Mouse (Mus musculus): Measurements from ENCODE around the gene Tnpo2.
A peak's percentile ranks its signal among the peaks of the same experiment; 100 is the strongest.

Tnpo2 gene

DNA sequence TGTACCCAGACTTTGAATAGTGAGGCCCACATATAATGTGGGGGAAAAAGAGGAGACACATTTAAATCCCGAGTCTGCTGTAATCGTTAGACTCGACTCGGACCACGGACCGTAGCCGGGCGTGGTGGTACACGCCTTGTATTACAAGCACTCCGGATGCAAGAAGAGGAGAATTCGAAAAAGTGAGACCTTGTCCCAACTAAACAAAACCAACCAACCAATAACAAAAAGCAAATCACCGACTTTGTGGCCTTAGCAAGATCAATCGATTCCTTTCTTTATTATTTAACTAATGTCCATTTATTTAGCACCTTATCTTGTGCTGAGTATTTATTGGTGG is 9.2 kb upstream of the Tnpo2 start:
- DNase-seq = peak in 1 of 2 experiments; percentile 34

DNA sequence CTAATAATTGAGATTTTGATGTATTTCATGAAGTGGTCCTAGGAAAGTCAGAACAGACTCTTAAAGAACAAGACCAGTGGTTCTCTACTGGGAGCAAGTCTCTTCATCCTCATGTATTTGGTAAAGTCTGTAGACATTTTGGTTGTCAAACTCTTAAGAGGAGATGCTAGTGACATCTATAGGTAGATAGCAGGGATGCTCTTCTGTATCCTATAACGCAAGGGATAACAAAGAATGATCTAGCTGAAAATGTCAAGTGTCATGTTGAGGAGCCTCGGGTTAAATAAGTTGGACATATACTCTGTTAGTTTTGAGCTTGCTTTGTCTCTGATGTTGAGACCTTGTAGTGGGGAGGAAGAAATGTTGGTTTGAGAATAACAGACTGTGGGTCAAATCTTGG is 8.8 kb upstream of the Tnpo2 start:
- DNase-seq = no peak

- no peak for DNase-seq
Measured at GRCm38 (mm10) chr8:85029271-85029670, 7.4 kb upstream of the Tnpo2 start.

DNA sequence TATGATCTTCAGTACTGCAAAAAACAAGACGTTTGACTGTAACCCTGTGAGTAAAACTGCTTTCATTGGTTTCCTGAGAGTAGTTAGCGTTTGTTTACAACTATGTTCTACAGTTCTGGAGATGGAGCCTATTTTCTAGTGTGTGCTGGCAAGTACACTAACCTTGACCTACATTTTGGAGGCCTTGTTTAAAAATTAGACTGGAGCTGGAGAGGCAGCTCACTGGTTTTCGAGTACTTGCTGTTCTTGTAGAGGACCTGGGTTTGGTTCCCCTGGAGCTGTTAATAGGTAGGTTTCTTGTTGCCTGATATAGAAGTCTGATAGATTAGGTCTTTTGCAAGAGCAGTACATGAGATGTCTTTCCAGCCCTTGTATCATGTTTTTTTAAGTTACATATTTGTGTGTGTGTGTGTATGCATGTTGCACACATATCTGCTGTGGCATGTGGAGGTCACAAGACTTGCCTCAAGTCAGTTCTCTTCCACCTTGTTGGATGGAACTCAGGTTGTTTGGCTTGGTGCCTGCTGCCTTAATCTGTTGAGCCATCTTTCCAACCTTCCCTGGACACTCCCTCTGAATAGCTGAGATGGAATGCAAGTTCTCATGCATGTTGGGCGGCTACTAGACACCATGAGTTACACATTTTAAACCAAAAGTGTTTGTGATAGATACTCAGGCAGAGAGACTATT is 3.9 kb upstream of the Tnpo2 start:
- DNase-seq = peak; percentile 71 to 75

- peak; percentile 38 to 58 for DNase-seq
Measured at GRCm38 (mm10) chr8:85033867-85034266, 2.8 kb upstream of the Tnpo2 start.

- peak; percentile 86 to 88 for DNase-seq
Measured at GRCm38 (mm10) chr8:85034764-85035163, 2.0 kb upstream of the Tnpo2 start.

- no peak for DNase-seq
Measured at GRCm38 (mm10) chr8:85035165-85035727, 1.5 kb upstream of the Tnpo2 start.

GRCm38 (mm10) chr8:85035728-85036310 is 896 bp upstream of the Tnpo2 start:
- peak in 1 of 2 experiments; percentile 44 for DNase-seq

DNA sequence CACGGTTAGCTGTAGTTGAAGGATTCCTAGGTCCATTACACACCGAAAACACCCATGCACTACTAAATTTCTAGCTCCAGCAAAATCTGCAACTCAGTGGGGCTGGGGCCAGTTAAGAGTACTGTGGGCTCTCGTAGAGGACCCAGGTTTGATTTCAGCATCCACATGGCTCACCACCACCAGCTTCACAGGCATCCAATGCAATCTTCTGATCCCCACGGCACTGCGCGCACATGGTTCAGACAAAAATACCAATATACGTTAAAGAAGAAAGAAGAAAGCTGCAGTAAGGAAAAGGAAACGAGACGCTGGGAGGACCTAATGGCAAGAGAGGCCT is 366 bp upstream of the Tnpo2 start:
- no peak for DNase-seq

DNA sequence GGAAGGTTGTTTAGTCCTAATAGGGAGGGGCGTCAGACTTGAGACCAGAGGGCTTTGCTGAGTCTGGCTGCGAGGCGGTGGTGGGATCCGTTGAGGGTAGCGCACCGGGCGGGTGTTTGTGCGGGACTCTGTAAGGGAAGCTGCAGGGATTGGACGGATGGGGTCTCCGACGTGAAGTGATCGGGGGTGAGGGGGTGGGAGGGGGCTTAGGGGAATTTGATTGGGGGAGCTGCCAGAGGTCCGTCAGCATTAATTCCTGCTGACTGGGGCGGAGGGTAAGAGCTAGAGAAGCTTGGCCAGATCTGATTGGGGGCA is 608 bp downstream of the Tnpo2 start:
- no peak for DNase-seq

DNA sequence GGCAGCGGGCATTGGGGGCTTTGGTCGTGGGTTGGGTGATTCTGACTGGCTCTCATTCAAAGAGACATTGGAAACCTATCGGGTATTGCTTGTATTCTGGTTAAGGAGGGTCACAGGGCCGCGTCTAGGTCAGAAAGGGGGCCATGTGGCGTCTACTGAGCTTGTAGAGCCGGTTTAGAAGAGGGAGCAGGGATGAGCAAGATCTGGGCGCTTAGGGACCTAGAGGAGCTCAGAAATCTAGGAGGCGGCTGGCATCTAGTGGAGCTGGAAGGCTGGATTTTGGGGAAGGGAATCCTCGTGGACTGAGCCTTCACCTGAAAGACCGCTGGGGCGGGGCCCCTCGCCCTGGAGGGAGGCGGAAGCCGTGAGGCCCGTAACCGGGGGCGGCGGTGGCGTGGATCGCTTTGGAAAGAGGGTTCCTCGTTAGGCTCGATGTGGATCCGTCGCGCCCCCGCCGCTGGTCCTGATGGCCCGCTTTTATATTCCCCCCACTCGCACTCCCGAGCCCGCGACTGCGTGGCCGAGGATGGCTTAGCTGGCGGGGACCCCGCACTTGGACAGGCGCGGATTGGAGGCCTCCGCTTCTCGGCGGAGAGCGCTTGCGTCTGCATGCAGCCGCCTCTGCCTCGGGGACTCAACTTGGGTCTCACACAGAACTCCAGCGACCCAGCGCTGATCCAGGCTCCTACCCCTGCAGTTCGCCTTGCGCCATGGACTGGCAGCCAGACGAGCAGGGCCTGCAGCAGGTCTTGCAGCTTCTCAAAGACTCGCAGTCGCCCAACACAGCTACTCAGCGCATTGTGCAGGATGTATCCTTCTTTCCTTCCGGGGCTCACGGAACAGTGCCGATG is 1.2 kb downstream of the Tnpo2 start:
- peak in 1 of 2 experiments; percentile 60 for DNase-seq

DNA sequence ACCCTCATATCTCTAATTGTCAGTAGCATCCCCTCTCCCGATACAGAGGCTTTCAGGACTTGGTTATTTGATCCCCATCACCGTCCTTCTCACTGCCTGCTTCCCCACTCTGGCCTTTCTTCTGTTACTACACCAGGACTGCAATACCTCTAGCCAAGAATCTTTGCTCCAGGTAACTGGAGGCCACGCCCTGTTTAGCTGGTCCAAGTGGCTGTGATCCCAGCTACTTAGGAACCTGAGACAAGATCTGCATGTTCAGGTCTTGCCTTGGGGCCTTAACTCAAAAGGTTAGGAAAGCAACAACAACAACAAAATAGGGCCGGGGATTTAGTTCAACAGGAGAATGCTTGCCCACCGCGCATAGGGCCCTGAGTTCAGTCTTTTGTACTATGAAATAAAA is 6.9 kb downstream of the Tnpo2 start:
- DNase-seq = no peak

DNA sequence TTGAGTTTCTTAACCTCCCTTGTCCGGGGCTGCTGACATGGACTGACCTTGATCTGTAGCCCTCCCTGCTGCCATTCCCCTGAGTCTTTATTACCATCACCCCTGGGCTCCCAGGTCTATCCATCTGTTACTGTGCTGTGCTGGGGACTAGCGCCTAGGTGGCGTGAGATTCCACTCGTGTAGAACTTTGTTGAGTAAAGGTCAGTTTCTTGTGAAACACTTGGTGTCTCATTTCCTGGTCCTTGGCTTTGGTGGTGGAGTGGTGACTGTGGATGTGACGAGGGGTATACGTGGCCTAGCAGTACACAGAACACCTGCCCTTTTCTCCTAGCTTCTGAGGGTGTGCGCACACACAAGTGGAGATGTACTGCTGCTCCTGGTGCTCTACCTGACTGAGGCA is 20.7 kb downstream of the Tnpo2 start:
- DNase-seq = no peak

GRCm38 (mm10) chr8:85059879-85060616 is 23.3 kb downstream of the Tnpo2 start, which contains the start of gene Fbxw9:
Gene Fbxw9, plus strand, starts transcription at chr8:85060055.
- peak; percentile 95 for DNase-seq

DNA sequence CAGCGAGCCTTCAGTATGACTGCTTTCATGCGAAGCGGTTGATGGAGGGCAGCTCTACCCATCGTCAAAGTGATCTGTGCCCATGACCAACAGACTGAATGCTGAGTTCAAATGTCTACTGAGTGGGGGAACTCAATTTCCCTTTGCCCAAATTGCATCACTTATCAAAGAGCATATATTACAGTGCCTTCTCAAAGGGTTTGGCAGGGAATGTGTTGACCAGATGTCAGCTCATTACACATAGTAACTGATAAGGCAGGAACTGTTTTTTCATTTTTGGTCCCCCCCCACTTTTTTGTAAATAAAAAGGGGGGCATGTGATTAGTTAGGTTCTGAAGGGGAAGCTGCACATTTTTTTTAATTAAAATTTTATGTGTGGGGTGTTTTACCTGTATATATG is 25.9 kb downstream of the Tnpo2 start:
- no peak for DNase-seq

- peak; percentile 89 to 93 for DNase-seq
Measured at GRCm38 (mm10) chr8:85065213-85065612, 28.5 kb downstream of the Tnpo2 start.

DNA sequence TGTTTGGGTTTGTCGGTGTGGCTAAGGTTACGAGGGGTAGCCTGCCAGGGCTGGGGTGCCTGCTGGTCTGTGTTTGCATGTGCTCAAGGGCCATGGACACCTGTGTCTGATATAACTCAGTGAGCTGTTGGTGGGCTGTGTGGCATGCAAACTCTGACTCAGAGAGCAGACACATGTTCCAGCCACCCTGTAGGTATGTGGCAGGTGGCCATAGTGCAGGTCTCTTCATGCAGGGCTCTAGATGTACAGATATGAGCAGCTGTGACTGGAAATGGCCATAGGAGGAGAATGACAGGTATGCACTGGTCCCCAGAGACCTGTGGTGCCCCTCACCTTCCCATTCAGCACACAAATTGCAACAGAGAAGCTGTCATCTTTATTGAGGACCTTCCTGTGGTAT is 30.4 kb downstream of the Tnpo2 start:
- DNase-seq = no peak

DNA sequence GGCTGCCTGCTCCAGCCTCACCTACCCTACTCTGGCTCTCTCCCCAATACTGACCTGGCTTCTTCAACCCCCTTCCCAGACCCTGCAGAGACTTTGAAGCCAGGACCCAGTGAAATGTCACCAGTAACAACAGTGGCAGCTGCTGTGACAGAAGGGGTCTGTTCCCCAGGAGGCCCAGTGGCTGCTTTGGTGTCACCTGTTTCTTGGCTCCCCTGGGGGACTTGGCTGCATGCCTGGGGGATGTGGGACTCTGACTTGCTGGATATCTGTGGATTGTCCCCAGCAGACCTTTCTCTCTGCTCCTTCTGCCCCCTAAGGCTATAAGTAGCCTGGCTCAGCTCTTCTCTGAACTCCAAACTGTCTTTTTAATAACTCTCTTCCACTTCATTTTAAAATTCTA is 31.3 kb downstream of the Tnpo2 start, which contains the start of gene Gm5741:
Gene Gm5741, minus strand, starts transcription at position 1 of the 400 bp plus-strand sequence.
- DNase-seq = no peak

DNA sequence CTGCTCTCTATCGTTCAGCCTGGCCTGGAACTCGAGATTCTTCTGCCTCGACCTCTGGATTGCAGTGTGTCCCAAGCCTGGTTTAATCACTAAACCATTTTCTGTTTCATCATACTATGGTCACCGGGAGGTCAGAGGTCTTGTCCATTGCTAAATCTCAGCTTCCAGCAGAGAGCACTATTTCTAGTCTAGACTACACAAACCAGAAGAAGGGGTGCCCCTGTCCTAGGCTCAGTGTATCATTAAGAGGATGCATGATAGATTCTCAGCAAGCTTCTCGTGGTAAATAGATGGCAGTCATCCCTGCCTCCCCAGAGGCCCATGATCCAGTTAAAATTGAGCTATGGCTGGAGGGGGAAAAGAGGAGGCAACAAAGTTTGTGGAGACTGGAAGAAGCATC is 34.3 kb downstream of the Tnpo2 start:
- peak; percentile 49 to 72 for DNase-seq

DNA sequence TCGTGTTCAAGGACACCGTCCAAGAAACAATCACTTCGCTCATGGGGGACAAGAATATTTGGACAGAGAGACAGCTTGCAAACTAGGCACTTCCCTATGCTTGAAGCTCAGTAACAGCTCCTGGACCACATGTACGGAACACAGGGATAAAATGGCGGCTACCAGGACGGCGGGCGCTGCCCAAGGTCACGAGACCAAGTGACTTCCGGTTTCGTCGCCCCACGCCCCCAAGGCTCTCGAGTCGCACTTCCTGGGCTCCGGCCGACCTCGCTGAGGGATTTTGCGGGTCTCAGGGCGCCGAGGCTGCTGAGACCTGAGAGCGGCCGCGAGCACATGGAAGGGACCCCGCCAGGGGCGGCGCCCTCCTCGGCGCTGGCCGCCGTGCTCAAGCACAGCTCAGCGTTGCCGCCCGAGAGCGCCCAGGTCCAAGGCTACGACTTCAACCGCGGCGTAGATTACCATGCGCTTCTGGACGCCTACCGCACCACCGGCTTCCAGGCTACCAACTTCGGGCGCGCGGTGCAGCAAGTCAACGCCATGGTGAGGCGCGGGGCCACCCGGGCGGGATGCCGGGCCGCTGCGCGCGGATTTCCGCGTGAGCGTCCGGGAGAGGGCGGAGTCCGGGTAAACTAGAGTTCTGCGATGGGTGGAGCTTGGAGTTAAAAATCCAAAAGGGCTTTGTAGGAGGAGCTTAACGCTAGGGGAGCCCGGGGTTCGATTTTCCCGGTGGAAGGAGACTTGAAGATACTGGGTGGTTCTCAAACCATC is 35.0 kb downstream of the Tnpo2 start, which contains the start of gene Dhps:
Gene Dhps, plus strand, starts transcription at position 244 of the 768 bp plus-strand sequence.
- DNase-seq = peak; percentile 95

- no peak for DNase-seq
Measured at GRCm38 (mm10) chr8:85072364-85072929, 35.7 kb downstream of the Tnpo2 start.

Measured in kidney, postnatal 36 days (tissue).